Mouse (Mus musculus): ENCODE results near the gene Nppa. TPM values are rescaled to one million over a fixed set of nuclear protein-coding genes. Genes with fewer than 3 reads are reported as not detected.

Gene Nppa
- polyA plus RNA-seq, 1 experiment from 2014 or later = 0.43 TPM

GRCm38 (mm10) chr4:148012216-148012615, 11.7 kb downstream of the Nppa start:
- Histone ChIP-seq H3K27ac (replicated peaks) (no peak overlapping the region), H3K4me1 (no peaks in the 10 kb centered on the region), H3K4me2 (replicated peaks) (no peak overlapping the region), H3K9me3 (replicated peaks) (no peaks in the 10 kb centered on the region), H3K27me3 (no peaks in the 10 kb centered on the region), H3K9ac (no peak overlapping the region), H3K36me3 (peaks cover 99% of the 10 kb centered on the region), H3K4me3 (replicated peaks) (no peak overlapping the region)
- ATAC-seq (ENCODE audit: insufficient number of reproducible peaks, low FRiP score, low TSS enrichment, low read depth) = no peak
- WGBS = 83% methylated on average over 4 of the region's 4 CpGs

- Histone ChIP-seq H3K36me3 (peaks cover 94% of the 10 kb centered on the region), H3K4me1 (no peaks in the 10 kb centered on the region), H3K4me2 (replicated peaks) (no peak overlapping the region), H3K27me3 (no peaks in the 10 kb centered on the region), H3K9ac (no peak overlapping the region), H3K9me3 (replicated peaks) (no peaks in the 10 kb centered on the region), H3K4me3 (replicated peaks) (no peak overlapping the region), H3K27ac (replicated peaks) (no peak overlapping the region)
- WGBS = 76% methylated on average over 10 of the region's 10 CpGs
- no peak for ATAC-seq (ENCODE audit: insufficient number of reproducible peaks, low FRiP score, low TSS enrichment, low read depth)
These were observed 14.9 kb downstream of the Nppa start for GRCm38 (mm10) chr4:148015418-148015817.

GRCm38 (mm10) chr4:148016981-148017380, 16.5 kb downstream of the Nppa start:
- Histone ChIP-seq H3K27me3 (no peaks in the 10 kb centered on the region), H3K4me1 (no peaks in the 10 kb centered on the region), H3K4me2 (replicated peaks) (no peak overlapping the region), H3K4me3 (replicated peaks) (no peak overlapping the region), H3K9ac (no peak overlapping the region), H3K9me3 (replicated peaks) (no peaks in the 10 kb centered on the region), H3K36me3 (peaks cover 91% of the 10 kb centered on the region), H3K27ac (replicated peaks) (no peak overlapping the region)
- WGBS = 77% methylated on average over 3 of the region's 3 CpGs
- no peak for ATAC-seq (ENCODE audit: insufficient number of reproducible peaks, low FRiP score, low TSS enrichment, low read depth)

GRCm38 (mm10) chr4:148018410-148018809, 17.9 kb downstream of the Nppa start:
- Histone ChIP-seq H3K9me3 (replicated peaks) (no peaks in the 10 kb centered on the region), H3K27ac (replicated peaks) (no peak overlapping the region)

GRCm38 (mm10) chr4:148024003-148024402, 23.5 kb downstream of the Nppa start:
- Histone ChIP-seq H3K27ac (replicated peaks) (no peak overlapping the region), H3K4me3 (replicated peaks) (no peak overlapping the region), H3K4me1 (no peaks in the 10 kb centered on the region), H3K36me3 (peaks cover 83% of the 10 kb centered on the region), H3K9ac (no peak overlapping the region), H3K9me3 (replicated peaks) (no peaks in the 10 kb centered on the region), H3K27me3 (no peaks in the 10 kb centered on the region), H3K4me2 (replicated peaks) (no peak overlapping the region)
- no peak for ATAC-seq (ENCODE audit: insufficient number of reproducible peaks, low FRiP score, low TSS enrichment, low read depth)
- 88% methylated on average over 3 of the region's 3 CpGs for WGBS

More at GRCm38 (mm10) chr4:148018410-148018809, 17.9 kb downstream of the Nppa start:
- Histone ChIP-seq H3K4me1 (no peaks in the 10 kb centered on the region), H3K4me3 (replicated peaks) (no peak overlapping the region), H3K9ac (no peak overlapping the region), H3K27me3 (no peaks in the 10 kb centered on the region), H3K36me3 (peaks cover 91% of the 10 kb centered on the region), H3K4me2 (replicated peaks) (no peak overlapping the region)
- 37% methylated on average over 2 of the region's 2 CpGs for WGBS
- no peak for ATAC-seq (ENCODE audit: insufficient number of reproducible peaks, low FRiP score, low TSS enrichment, low read depth)

- WGBS = 89% methylated on average over 7 of the region's 7 CpGs
- Histone ChIP-seq H3K4me3 (replicated peaks) (no peak overlapping the region), H3K27ac (replicated peaks) (no peak overlapping the region), H3K9me3 (replicated peaks) (no peaks in the 10 kb centered on the region), H3K4me2 (replicated peaks) (no peak overlapping the region), H3K9ac (no peak overlapping the region), H3K4me1 (no peaks in the 10 kb centered on the region), H3K27me3 (no peaks in the 10 kb centered on the region), H3K36me3 (peaks cover 48% of the 10 kb centered on the region)
- no peak for ATAC-seq (ENCODE audit: insufficient number of reproducible peaks, low FRiP score, low TSS enrichment, low read depth)
These were observed 28.8 kb downstream of the Nppa start for GRCm38 (mm10) chr4:148029297-148029696.

- H3K4me2 ChIP-seq (replicated peaks) = no peak overlapping the region
- H3K27me3 ChIP-seq = no peaks in the 10 kb centered on the region
- H3K9ac ChIP-seq = no peak overlapping the region
- ATAC-seq (ENCODE audit: insufficient number of reproducible peaks, low FRiP score, low TSS enrichment, low read depth) = no peak
- WGBS = 72% methylated on average over 5 of the region's 5 CpGs
- no peaks in the 10 kb centered on the region for H3K9me3 ChIP-seq (replicated peaks)
- H3K36me3 ChIP-seq = peaks cover 43% of the 10 kb centered on the region
- no peak overlapping the region for H3K4me3 ChIP-seq (replicated peaks)
- no peaks in the 10 kb centered on the region for H3K4me1 ChIP-seq
- no peak overlapping the region for H3K27ac ChIP-seq (replicated peaks)
These were observed 30.0 kb downstream of the Nppa start for GRCm38 (mm10) chr4:148030506-148030905.

GRCm38 (mm10) chr4:148033858-148034410, 33.4 kb downstream of the Nppa start:
- H3K9ac ChIP-seq = no peak overlapping the region
- H3K9me3 ChIP-seq (replicated peaks) = no peaks in the 10 kb centered on the region
- no peak for ATAC-seq (ENCODE audit: insufficient number of reproducible peaks, low FRiP score, low TSS enrichment, low read depth)
- no peaks in the 10 kb centered on the region for H3K27me3 ChIP-seq
- no peak overlapping the region for H3K4me3 ChIP-seq (replicated peaks)
- no peak overlapping the region for H3K4me2 ChIP-seq (replicated peaks)
- peaks cover 6% of the 10 kb centered on the region for H3K4me1 ChIP-seq
- no peak overlapping the region for H3K27ac ChIP-seq (replicated peaks)
- 79% methylated on average over 7 of the region's 7 CpGs for WGBS
- peaks cover 17% of the 10 kb centered on the region for H3K36me3 ChIP-seq

GRCm38 (mm10) chr4:148035440-148035839, 34.9 kb downstream of the Nppa start:
- Histone ChIP-seq H3K4me3 (replicated peaks) (no peak overlapping the region), H3K9me3 (replicated peaks) (no peaks in the 10 kb centered on the region), H3K27me3 (no peaks in the 10 kb centered on the region), H3K4me1 (peaks cover 20% of the 10 kb centered on the region), H3K36me3 (peaks cover 11% of the 10 kb centered on the region; the same call in 1 of the 2 replicates), H3K9ac (no peak overlapping the region), H3K27ac (replicated peaks) (no peak overlapping the region), H3K4me2 (replicated peaks) (no peak overlapping the region)
- no peak for ATAC-seq (ENCODE audit: insufficient number of reproducible peaks, low FRiP score, low TSS enrichment, low read depth)
- whole genome bisulfite sequencing = 87% methylated on average over 3 of the region's 3 CpGs

GRCm38 (mm10) chr4:148038079-148038599, 37.6 kb downstream of the Nppa start:
- peak overlapping the region; percentile 60 for H3K9ac ChIP-seq
- H3K4me3 ChIP-seq (replicated peaks) = peak overlapping the region; percentile 84
- H3K9me3 ChIP-seq (replicated peaks) = no peaks in the 10 kb centered on the region
- peaks cover 45% of the 10 kb centered on the region for H3K4me1 ChIP-seq
- H3K27ac ChIP-seq (replicated peaks) = peak overlapping the region; percentile 86
- H3K27me3 ChIP-seq = no peaks in the 10 kb centered on the region
- H3K4me2 ChIP-seq (replicated peaks) = peak overlapping the region; percentile 82
- H3K36me3 ChIP-seq = peaks cover 11% of the 10 kb centered on the region; the same call in 1 of the 2 replicates
- 7% methylated on average over 26 of the region's 26 CpGs for WGBS
- ATAC-seq (ENCODE audit: insufficient number of reproducible peaks, low FRiP score, low TSS enrichment, low read depth) = 0 out of 2 replicates have a peak, but pooled peaks have one; percentile 0

- peak within 1 kb of the TSS; percentile 60 for H3K9ac ChIP-seq
- WGBS = under 1% methylated on average over 54 of the region's 54 CpGs
- ATAC-seq (ENCODE audit: insufficient number of reproducible peaks, low FRiP score, low TSS enrichment, low read depth) = peak; percentile 95
- no peaks in the 10 kb centered on the region for H3K9me3 ChIP-seq (replicated peaks)
- peaks cover 47% of the 10 kb centered on the region for H3K4me1 ChIP-seq
- peak within 1 kb of the TSS; percentile 82 for H3K4me2 ChIP-seq (replicated peaks)
- peak within 1 kb of the TSS; percentile 88 for H3K27ac ChIP-seq (replicated peaks)
- peak within 1 kb of the TSS; percentile 84 for H3K4me3 ChIP-seq (replicated peaks)
- peaks cover 12% of the 10 kb centered on the region; the same call in 1 of the 2 replicates for H3K36me3 ChIP-seq
- no peaks in the 10 kb centered on the region for H3K27me3 ChIP-seq
These were observed 38.2 kb downstream of the Nppa start, which contains the start of the genes Clcn6 and Mthfr for GRCm38 (mm10) chr4:148038600-148039253. Gene Clcn6 (minus strand): TSS chr4:148038821. Gene Mthfr (plus strand): TSS chr4:148039077.
